Mouse (Mus musculus): Measurements from ENCODE around the gene Vmn1r149.
"Not testable (repeated sequence)": the region's sequence is repeated elsewhere in the genome, so short reads cannot be mapped to it uniquely, and the experiment has no call there.

Vmn1r149 gene

GRCm38 (mm10) chr7:22438129-22438528 is at the start of gene Vmn1r149:
Gene Vmn1r149 (minus strand): TSS chr7:22438229.
- DNase-seq (ENCODE audit: low spot score in 2 of 2): not testable (repeated sequence)

DNA sequence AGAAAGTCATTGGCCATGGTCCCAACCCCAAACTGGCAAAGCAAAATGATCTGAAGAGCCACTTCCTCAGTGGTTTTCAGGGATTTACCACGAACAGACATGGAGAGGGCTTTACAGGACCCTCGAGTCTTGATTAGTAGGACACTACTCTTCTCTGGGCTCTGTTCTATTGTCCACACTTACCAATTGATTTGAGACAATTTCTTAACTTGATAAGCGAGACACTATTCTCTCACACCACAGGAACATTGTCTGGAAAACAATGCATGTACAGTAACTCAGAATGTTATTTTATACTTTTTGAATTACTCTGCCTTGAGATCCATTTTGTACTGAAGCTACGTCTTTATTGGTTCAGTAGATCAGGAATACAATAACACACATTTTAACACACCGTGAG is 25.9 kb upstream of the Vmn1r149 start, which contains the start of gene Gm10665:
TSS of gene Gm10665 (minus strand) at position 101 of the 400 bp plus-strand sequence.
- not testable (repeated sequence) for DNase-seq (ENCODE audit: low spot score in 2 of 2)

- DNase-seq (ENCODE audit: low spot score in 2 of 2): not testable (repeated sequence)
Measured at GRCm38 (mm10) chr7:22413283-22413682, 24.7 kb downstream of the Vmn1r149 start, which contains the start of gene Vmn1r148. Gene Vmn1r148 (plus strand): TSS chr7:22413583.

Data from spleen, postnatal 4 days (tissue).